Mouse (Mus musculus): Measurements from ENCODE around the gene Gm20388.

DNA sequence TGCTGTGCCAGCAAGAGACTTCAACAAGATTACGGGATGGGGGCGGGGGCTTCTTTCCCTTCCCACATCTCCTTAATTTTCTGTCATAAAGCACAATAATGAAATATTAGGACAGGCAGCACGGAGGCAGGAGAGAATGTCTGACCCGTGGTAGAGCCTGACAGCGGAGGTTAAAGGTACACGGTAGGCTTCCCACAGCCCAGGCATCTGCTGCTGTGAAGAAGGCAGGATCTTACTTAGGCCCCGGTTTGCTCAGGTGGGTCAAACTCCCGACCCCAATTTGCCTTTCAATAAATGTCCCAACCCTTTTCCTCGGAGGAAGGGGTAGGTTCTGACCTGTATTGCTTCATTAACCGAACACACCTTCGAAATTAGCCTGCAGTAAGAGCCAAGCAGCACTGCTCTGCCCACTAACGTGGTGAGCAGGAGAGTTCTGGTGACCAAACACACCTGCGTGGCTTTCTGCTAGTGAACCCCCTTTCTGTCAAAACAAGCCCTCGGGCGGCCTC lies 3894.6 kb downstream of the Gm20388 start:
- TF ChIP-seq CTCF (IDR thresholded peaks at IDR 0.05; ENCODE audit: extremely low read depth, insufficient read depth, low read length) = no peak
- TF ChIP-seq POLR2A (IDR thresholded peaks at IDR 0.05; ENCODE audit: extremely low read depth, insufficient read depth, low read length) = no peak

Measured in cortical plate, adult 2 months (tissue).